Mouse (Mus musculus): ENCODE measurements around the gene Slc25a10.
A peak's percentile ranks its signal among the peaks of the same experiment; 100 is the strongest.

Gene Slc25a10

GRCm38 (mm10) chr11:120518027-120518426 lies 26.4 kb downstream of the Slc25a10 start:
- TF ChIP-seq GATA4 (IDR thresholded peaks at IDR 0.05; ENCODE audit: insufficient replicate concordance, low read length) = no peak

- TF ChIP-seq GATA4 (IDR thresholded peaks at IDR 0.05; ENCODE audit: insufficient replicate concordance, low read length) = no peak
Measured at GRCm38 (mm10) chr11:120518558-120518957, 26.9 kb downstream of the Slc25a10 start.

- TF ChIP-seq GATA4 (IDR thresholded peaks at IDR 0.05; ENCODE audit: insufficient replicate concordance, low read length) = no peak
Measured at GRCm38 (mm10) chr11:120519738-120520137, 28.1 kb downstream of the Slc25a10 start.

GRCm38 (mm10) chr11:120520498-120520897 lies 28.9 kb downstream of the Slc25a10 start:
- no peak for TF ChIP-seq GATA4 (IDR thresholded peaks at IDR 0.05; ENCODE audit: insufficient replicate concordance, low read length)

- no peak for TF ChIP-seq GATA4 (IDR thresholded peaks at IDR 0.05; ENCODE audit: insufficient replicate concordance, low read length)
Measured at GRCm38 (mm10) chr11:120520967-120521540, 29.4 kb downstream of the Slc25a10 start.

- no peak for TF ChIP-seq GATA4 (IDR thresholded peaks at IDR 0.05; ENCODE audit: insufficient replicate concordance, low read length)
Measured at GRCm38 (mm10) chr11:120522581-120522980, 30.9 kb downstream of the Slc25a10 start.

GRCm38 (mm10) chr11:120525959-120526358 lies 34.3 kb downstream of the Slc25a10 start:
- no peak for TF ChIP-seq GATA4 (IDR thresholded peaks at IDR 0.05; ENCODE audit: insufficient replicate concordance, low read length)

GRCm38 (mm10) chr11:120527690-120528354 lies 36.2 kb downstream of the Slc25a10 start:
- TF ChIP-seq GATA4 (IDR thresholded peaks at IDR 0.05; ENCODE audit: insufficient replicate concordance, low read length) = peak; percentile 19; the same call in 1 of the 2 replicates

GRCm38 (mm10) chr11:120528903-120529302 lies 37.3 kb downstream of the Slc25a10 start:
- no peak; the same call in 1 of the 2 replicates for TF ChIP-seq GATA4 (IDR thresholded peaks at IDR 0.05; ENCODE audit: insufficient replicate concordance, low read length)

- no peak for TF ChIP-seq GATA4 (IDR thresholded peaks at IDR 0.05; ENCODE audit: insufficient replicate concordance, low read length)
Measured at GRCm38 (mm10) chr11:120530085-120530964, 38.7 kb downstream of the Slc25a10 start, which contains the start of gene Gcgr. TSS of gene Gcgr (plus strand) at chr11:120530699.

GRCm38 (mm10) chr11:120531646-120532045 lies 40.0 kb downstream of the Slc25a10 start:
- no peak for TF ChIP-seq GATA4 (IDR thresholded peaks at IDR 0.05; ENCODE audit: insufficient replicate concordance, low read length)

GRCm38 (mm10) chr11:120534093-120534492 lies 42.5 kb downstream of the Slc25a10 start:
- no peak for TF ChIP-seq GATA4 (IDR thresholded peaks at IDR 0.05; ENCODE audit: insufficient replicate concordance, low read length)

- no peak for TF ChIP-seq GATA4 (IDR thresholded peaks at IDR 0.05; ENCODE audit: insufficient replicate concordance, low read length)
Measured at GRCm38 (mm10) chr11:120535145-120535544, 43.5 kb downstream of the Slc25a10 start.

- TF ChIP-seq GATA4 (IDR thresholded peaks at IDR 0.05; ENCODE audit: insufficient replicate concordance, low read length) = no peak
Measured at GRCm38 (mm10) chr11:120535804-120536203, 44.2 kb downstream of the Slc25a10 start.

GRCm38 (mm10) chr11:120538485-120538884 lies 46.8 kb downstream of the Slc25a10 start:
- TF ChIP-seq GATA4 (IDR thresholded peaks at IDR 0.05; ENCODE audit: insufficient replicate concordance, low read length) = no peak

- no peak for TF ChIP-seq GATA4 (IDR thresholded peaks at IDR 0.05; ENCODE audit: insufficient replicate concordance, low read length)
Measured at GRCm38 (mm10) chr11:120538955-120539284, 47.3 kb downstream of the Slc25a10 start.

Data from liver, adult (tissue).